Mouse (Mus musculus) bone marrow, adult 2 months (tissue): ENCODE measurements at regions not wholly inside any gene's neighbourhood (a gene's known extent, or its start where the extent isn't known, plus 50 kb on each side); places are given as distances from the start of the nearest gene placed in this dataset.

ENCODE experiments used
- CTCF ChIP-seq: fragments of 200-500 bp; IDR thresholded peaks from 2 replicates; pipeline ENCODE4 v1.5.1; 2011; ENCODE audit warnings: low read length, control low read depth; ENCODE audit not compliant: control insufficient read depth, insufficient read depth
- POLR2A ChIP-seq: fragments of 200-500 bp; IDR thresholded peaks from 2 replicates; pipeline ENCODE4 v1.6.1; 2011; ENCODE audit warnings: low read depth, mild to moderate bottlenecking, control low read depth, low read length, borderline replicate concordance; ENCODE audit not compliant: control insufficient read depth

DNA sequence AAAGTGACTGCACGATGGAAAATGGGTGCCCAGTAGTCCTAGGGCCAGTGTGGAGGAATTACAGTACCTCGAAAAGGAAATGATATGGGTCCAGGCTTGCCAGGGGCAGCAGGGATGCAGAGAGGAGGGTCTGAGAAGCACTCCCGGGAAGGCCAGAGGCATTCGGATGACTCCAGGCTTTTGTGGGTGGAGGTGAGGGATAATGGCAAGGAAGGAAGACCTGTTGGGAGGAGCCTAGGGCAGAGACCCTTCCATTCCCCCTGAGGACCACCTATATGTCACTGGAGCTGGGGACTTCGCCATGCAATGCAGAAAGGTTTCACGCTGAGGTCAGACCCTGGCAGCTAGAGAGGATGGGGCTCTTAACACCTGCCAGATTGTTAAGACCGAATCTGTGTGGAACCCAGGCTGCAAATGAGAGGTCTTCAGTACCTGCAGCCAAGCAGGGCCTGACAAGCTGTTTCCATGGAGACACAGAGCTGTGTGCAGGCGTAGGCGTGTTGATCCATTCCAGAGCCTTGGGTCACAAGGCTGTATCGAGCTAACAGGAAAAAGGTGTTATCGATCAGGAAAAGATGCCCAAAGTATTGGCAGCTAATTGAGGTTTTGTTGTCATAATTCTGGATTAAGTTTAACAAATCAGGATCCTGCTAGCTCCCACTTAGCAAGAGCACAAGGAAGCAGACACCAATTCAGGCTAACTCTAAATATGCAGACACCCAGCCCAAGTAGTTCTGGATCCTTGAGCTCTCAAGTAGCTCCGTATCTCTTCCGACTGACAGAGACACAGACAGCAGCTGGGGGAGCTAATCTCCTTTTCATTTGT, 59.2 kb upstream of the Mkln1 start:
- TF ChIP-seq CTCF (no peak), POLR2A (no peak)
